Mouse (Mus musculus): Measurements from ENCODE around the gene Atl1. TPM values are rescaled to one million over a fixed set of nuclear protein-coding genes. Genes with fewer than 3 reads are reported as not detected.

The Atl1 gene
- polyA plus RNA-seq, 1 experiment = 54.4 TPM

GRCm38 (mm10) chr12:69893927-69894326 is 1.5 kb downstream of the Atl1 start:
- no peak overlapping the region for H3K27ac ChIP-seq (ENCODE audit: control insufficient read depth, insufficient read depth, low read depth, low read length)
- no peak overlapping the region for H3K4me3 ChIP-seq (ENCODE audit: control insufficient read depth, low read depth, low read length)
- H3K36me3 ChIP-seq (ENCODE audit: control insufficient read depth, insufficient read depth, low read length) = no peaks in the 10 kb centered on the region
- TF ChIP-seq CTCF (IDR thresholded peaks at IDR 0.05; ENCODE audit: control insufficient read depth, insufficient read depth, insufficient replicate concordance, low read depth, low read length) (peak; percentile 19; the same call in 1 of the 2 replicates), POLR2A (IDR thresholded peaks at IDR 0.05; ENCODE audit: control insufficient read depth, low read depth, low read length) (no peak)
- H3K4me1 ChIP-seq (ENCODE audit: control insufficient read depth, insufficient read depth, low read length) = peaks cover 2% of the 10 kb centered on the region
- no peaks in the 10 kb centered on the region for H3K27me3 ChIP-seq (ENCODE audit: control insufficient read depth, insufficient read depth, low read length)

GRCm38 (mm10) chr12:69895046-69895445 is 2.6 kb downstream of the Atl1 start:
- H3K36me3 ChIP-seq (ENCODE audit: control insufficient read depth, insufficient read depth, low read length) = no peaks in the 10 kb centered on the region
- H3K27me3 ChIP-seq (ENCODE audit: control insufficient read depth, insufficient read depth, low read length) = no peaks in the 10 kb centered on the region
- H3K27ac ChIP-seq (ENCODE audit: control insufficient read depth, insufficient read depth, low read depth, low read length) = no peak overlapping the region
- no peak overlapping the region for H3K4me3 ChIP-seq (ENCODE audit: control insufficient read depth, low read depth, low read length)
- TF ChIP-seq POLR2A (IDR thresholded peaks at IDR 0.05; ENCODE audit: control insufficient read depth, low read depth, low read length) (no peak), CTCF (IDR thresholded peaks at IDR 0.05; ENCODE audit: control insufficient read depth, insufficient read depth, insufficient replicate concordance, low read depth, low read length) (no peak)
- peaks cover 2% of the 10 kb centered on the region for H3K4me1 ChIP-seq (ENCODE audit: control insufficient read depth, insufficient read depth, low read length)

- Histone ChIP-seq H3K27me3 (ENCODE audit: control insufficient read depth, insufficient read depth, low read length) (no peaks in the 10 kb centered on the region), H3K4me3 (ENCODE audit: control insufficient read depth, low read depth, low read length) (no peak overlapping the region), H3K36me3 (ENCODE audit: control insufficient read depth, insufficient read depth, low read length) (no peaks in the 10 kb centered on the region), H3K4me1 (ENCODE audit: control insufficient read depth, insufficient read depth, low read length) (peaks cover 2% of the 10 kb centered on the region), H3K27ac (ENCODE audit: control insufficient read depth, insufficient read depth, low read depth, low read length) (no peak overlapping the region)
- no peak for TF ChIP-seq POLR2A (IDR thresholded peaks at IDR 0.05; ENCODE audit: control insufficient read depth, low read depth, low read length)
- TF ChIP-seq CTCF (IDR thresholded peaks at IDR 0.05; ENCODE audit: control insufficient read depth, insufficient read depth, insufficient replicate concordance, low read depth, low read length) = no peak
These were observed 5.7 kb downstream of the Atl1 start for GRCm38 (mm10) chr12:69898119-69898518.

GRCm38 (mm10) chr12:69904991-69905390 is 12.6 kb downstream of the Atl1 start:
- Histone ChIP-seq H3K27ac (ENCODE audit: control insufficient read depth, insufficient read depth, low read depth, low read length) (no peak overlapping the region), H3K4me3 (ENCODE audit: control insufficient read depth, low read depth, low read length) (no peak overlapping the region), H3K27me3 (ENCODE audit: control insufficient read depth, insufficient read depth, low read length) (no peaks in the 10 kb centered on the region), H3K36me3 (ENCODE audit: control insufficient read depth, insufficient read depth, low read length) (no peaks in the 10 kb centered on the region), H3K4me1 (ENCODE audit: control insufficient read depth, insufficient read depth, low read length) (peaks cover 7% of the 10 kb centered on the region)
- TF ChIP-seq POLR2A (IDR thresholded peaks at IDR 0.05; ENCODE audit: control insufficient read depth, low read depth, low read length) (no peak), CTCF (IDR thresholded peaks at IDR 0.05; ENCODE audit: control insufficient read depth, insufficient read depth, insufficient replicate concordance, low read depth, low read length) (no peak)

GRCm38 (mm10) chr12:69907667-69908510 is 15.5 kb downstream of the Atl1 start:
- Histone ChIP-seq H3K4me1 (ENCODE audit: control insufficient read depth, insufficient read depth, low read length) (peaks cover 7% of the 10 kb centered on the region), H3K27me3 (ENCODE audit: control insufficient read depth, insufficient read depth, low read length) (no peaks in the 10 kb centered on the region), H3K4me3 (ENCODE audit: control insufficient read depth, low read depth, low read length) (peak overlapping the region; percentile 56), H3K27ac (ENCODE audit: control insufficient read depth, insufficient read depth, low read depth, low read length) (peak overlapping the region; percentile 33), H3K36me3 (ENCODE audit: control insufficient read depth, insufficient read depth, low read length) (no peaks in the 10 kb centered on the region; the same call in 1 of the 2 replicates)
- TF ChIP-seq CTCF (IDR thresholded peaks at IDR 0.05; ENCODE audit: control insufficient read depth, insufficient read depth, insufficient replicate concordance, low read depth, low read length) (no peak), POLR2A (IDR thresholded peaks at IDR 0.05; ENCODE audit: control insufficient read depth, low read depth, low read length) (peak; percentile 17; the same call in 1 of the 2 replicates)

GRCm38 (mm10) chr12:69908511-69908900 is 16.1 kb downstream of the Atl1 start:
- Histone ChIP-seq H3K4me1 (ENCODE audit: control insufficient read depth, insufficient read depth, low read length) (peaks cover 7% of the 10 kb centered on the region), H3K4me3 (ENCODE audit: control insufficient read depth, low read depth, low read length) (peak overlapping the region; percentile 56)

GRCm38 (mm10) chr12:69911906-69912305 is 19.5 kb downstream of the Atl1 start:
- Histone ChIP-seq H3K4me1 (ENCODE audit: control insufficient read depth, insufficient read depth, low read length) (peaks cover 7% of the 10 kb centered on the region), H3K36me3 (ENCODE audit: control insufficient read depth, insufficient read depth, low read length) (no peaks in the 10 kb centered on the region; the same call in 1 of the 2 replicates), H3K27me3 (ENCODE audit: control insufficient read depth, insufficient read depth, low read length) (no peaks in the 10 kb centered on the region), H3K27ac (ENCODE audit: control insufficient read depth, insufficient read depth, low read depth, low read length) (no peak overlapping the region), H3K4me3 (ENCODE audit: control insufficient read depth, low read depth, low read length) (no peak overlapping the region)
- no peak for TF ChIP-seq CTCF (IDR thresholded peaks at IDR 0.05; ENCODE audit: control insufficient read depth, insufficient read depth, insufficient replicate concordance, low read depth, low read length)
- no peak for TF ChIP-seq POLR2A (IDR thresholded peaks at IDR 0.05; ENCODE audit: control insufficient read depth, low read depth, low read length)

More at GRCm38 (mm10) chr12:69908511-69908900, 16.1 kb downstream of the Atl1 start:
- Histone ChIP-seq H3K27ac (ENCODE audit: control insufficient read depth, insufficient read depth, low read depth, low read length) (no peak overlapping the region), H3K27me3 (ENCODE audit: control insufficient read depth, insufficient read depth, low read length) (no peaks in the 10 kb centered on the region), H3K36me3 (ENCODE audit: control insufficient read depth, insufficient read depth, low read length) (no peaks in the 10 kb centered on the region; the same call in 1 of the 2 replicates)
- no peak for TF ChIP-seq POLR2A (IDR thresholded peaks at IDR 0.05; ENCODE audit: control insufficient read depth, low read depth, low read length)
- TF ChIP-seq CTCF (IDR thresholded peaks at IDR 0.05; ENCODE audit: control insufficient read depth, insufficient read depth, insufficient replicate concordance, low read depth, low read length) = no peak
